Mouse (Mus musculus): Measurements from ENCODE around the gene Zfp866.
A peak's percentile ranks its signal among the peaks of the same experiment; 100 is the strongest.

Gene Zfp866

DNA sequence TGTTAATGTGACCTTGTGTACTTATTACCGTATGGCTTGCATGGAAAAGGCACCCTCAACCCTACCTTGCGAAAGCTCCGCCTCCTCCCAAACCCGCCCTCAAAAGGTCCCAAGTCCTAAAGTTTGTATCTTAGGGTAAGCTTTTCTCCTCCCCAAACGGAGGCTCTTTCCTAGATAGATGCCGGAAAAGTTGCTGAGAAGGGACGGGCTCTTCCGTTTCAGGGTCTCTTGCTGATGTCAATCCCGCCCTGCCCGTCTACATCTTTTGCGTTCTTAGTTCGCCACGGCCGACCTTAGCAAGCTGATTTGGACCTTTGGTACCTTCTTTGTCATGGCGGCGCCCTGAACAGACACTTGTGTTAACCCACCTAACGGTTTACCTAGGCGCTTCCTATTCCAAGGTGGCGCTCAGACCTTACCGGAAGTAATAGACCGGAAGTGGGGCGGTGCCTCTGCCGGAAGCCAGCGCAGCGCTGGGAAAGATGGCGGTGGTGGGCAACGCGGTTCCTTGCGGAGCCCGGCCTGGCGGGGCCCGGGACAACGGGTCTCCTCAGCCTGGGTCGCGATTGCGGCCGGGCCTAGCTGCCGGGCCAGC is at the start of gene Zfp866, which contains the start of gene Atp13a1:
Gene Zfp866, minus strand, starts transcription at position 406 of the 595 bp plus-strand sequence.
Gene Atp13a1, plus strand, starts transcription at position 391 of the 595 bp plus-strand sequence.
- DNase-seq (ENCODE audit: low read depth, low spot score) = peak; percentile 71

DNA sequence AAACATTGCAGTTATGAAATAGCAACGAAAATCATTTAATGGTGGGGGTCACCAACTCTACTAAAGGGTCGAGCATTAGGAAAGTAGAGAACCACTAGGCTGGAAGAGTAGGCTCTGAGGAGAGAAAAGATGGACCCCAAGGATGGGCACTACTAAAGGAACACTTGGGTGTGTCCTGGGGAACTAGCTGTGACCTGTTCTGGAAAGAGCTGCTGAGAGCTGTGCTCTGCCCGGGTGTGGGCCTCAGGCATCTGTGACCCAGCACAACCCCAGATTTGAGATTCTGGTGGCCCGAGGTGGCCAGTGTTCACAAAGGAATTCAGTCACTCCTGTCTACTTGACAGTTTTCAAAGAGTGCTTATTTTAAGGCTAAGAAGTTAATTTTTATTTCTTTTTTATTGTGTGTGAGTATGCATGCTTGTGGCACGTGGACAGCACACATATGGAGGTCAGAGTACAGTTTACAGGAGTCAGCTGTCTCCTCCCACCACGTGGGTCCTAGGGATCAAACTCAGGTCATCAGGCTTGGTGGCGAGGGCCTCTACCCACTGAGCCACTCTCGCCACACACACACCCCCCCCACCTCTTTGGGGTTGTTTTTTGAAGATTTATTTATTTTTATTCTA is 46.2 kb upstream of the Zfp866 start:
- DNase-seq (ENCODE audit: low read depth, low spot score) = no peak

DNA sequence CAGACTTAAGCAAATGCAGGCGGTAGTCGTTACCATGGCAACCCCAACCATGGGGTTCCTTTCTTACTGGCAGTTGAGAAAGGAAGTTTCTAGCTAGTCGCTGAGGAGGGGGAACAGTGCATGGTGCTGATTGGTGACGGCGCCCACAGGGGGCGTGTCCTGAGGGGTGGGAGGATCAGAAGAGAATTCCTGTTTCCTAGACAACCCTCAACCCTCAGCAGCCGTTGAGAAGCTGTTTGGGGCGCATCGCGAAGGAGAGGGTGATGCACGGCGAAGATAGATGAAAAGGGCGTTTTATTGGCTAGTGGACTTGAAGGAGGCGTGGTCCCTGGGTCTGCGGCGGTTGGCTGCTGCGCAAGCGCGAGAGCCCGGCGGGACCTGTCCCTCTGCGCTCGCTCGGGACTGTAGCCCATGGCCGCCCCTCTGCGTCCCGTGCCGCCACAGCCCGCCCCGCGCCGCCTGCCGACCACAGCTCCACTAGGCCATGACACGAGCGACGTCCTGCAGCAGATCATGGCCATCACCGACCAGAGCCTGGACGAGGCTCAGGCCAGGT is 41.4 kb upstream of the Zfp866 start, which contains the start of gene Pbx4:
Gene Pbx4, plus strand, starts transcription at position 194 of the 556 bp plus-strand sequence.
- peak; percentile 79 for DNase-seq (ENCODE audit: low read depth, low spot score)

DNA sequence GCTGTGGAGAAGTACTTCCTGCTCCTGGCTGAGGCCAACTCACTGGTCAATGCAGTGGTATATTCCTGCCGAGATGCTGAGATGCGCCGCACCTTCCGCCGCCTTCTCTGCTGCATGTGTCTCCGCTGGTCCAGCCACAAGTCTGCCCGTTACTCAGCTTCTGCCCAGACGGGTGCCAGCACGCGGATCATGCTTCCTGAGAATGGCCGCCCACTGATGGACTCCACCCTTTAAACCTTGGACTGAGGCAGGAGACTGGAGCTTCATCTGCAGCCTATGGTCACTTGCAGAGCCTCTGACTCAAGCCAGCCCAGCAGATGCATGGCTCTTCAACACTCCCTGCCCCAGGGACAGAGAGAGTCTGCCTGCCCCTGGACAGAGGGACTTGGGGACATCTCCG is 35.4 kb upstream of the Zfp866 start:
- no peak for DNase-seq (ENCODE audit: low read depth, low spot score)

DNA sequence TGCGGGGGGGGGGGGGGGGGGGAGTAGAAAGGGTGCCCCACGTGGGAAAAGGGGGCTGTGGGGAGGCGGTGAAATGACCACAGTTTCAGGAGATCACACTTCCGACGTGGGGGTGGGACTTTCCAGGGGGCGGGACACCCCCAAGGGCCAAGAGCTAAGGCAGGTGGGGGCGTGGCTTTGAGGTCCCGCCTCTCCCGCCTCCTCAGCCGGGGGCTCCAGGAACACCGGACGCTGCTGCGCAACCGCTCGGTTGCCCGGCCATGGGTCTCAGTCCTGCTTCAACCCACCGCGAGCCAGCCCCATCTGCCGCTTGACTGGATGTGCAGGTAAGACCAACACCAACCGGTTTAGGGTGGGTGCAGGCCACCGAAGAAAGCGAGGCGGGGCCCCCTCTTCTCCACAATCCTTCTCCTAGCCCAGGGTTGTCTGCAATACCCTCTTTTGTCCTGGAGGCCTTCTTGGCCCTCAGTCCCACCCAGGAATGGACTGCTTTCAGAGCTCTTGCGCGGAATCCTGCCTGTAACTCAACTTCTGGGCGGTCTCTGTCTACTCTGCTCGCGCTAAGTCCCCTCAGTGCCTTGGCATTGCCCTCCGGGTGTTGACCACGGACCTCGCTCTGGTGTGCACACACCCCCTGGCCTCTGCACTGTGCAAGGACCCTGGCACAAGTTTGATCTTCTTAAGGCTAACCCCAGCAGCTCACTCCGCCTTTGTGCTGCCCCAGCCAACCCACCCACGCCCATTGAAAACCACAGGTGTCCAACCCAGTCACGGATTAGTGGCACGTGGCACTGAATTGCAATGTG is 31.6 kb upstream of the Zfp866 start, which contains the start of gene Lpar2:
Gene Lpar2, plus strand, starts transcription at position 44 of the 806 bp plus-strand sequence.
- DNase-seq (ENCODE audit: low read depth, low spot score) = no peak

DNA sequence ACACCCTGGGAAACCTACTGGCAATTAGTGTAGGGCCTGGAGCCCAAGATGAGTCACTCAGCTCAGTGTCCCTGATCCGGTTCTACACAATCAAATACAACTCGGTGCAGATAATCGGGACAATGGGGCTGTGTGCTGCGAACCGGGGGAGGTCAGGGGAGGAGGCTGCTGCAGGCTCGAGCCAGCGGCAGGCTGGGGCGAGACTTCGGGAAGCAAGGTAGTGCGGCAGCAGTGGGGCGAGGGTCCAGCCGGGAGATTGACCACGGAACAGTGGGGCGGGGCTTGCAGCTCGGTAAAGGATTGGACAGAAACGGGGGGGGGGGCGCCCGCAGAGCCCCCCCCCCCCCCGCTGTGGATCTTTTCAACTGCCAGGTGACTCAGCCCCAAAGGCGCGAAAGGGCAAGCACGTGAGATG is 31.0 kb upstream of the Zfp866 start:
- no peak for DNase-seq (ENCODE audit: low read depth, low spot score)

DNA sequence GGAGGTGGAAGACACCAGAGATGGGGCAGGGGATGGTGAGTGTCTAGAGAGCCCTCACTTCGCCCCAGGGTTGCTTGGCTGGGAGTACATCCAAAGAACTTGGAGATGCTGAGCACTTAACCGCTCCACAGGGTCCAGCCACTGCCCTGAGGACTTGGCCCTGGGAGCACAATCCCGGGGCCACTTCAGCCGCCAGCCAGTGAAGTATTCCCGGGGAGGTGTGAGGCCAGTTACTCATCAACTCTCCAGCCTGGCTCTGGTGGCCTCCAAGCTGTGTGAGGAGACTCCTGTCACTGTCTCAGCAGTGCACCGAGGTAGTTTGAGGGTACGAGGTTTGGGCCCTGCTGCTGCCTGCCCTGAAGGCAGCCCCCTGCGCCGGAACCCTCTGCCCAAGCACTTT is 29.5 kb upstream of the Zfp866 start:
- DNase-seq (ENCODE audit: low read depth, low spot score) = no peak

DNA sequence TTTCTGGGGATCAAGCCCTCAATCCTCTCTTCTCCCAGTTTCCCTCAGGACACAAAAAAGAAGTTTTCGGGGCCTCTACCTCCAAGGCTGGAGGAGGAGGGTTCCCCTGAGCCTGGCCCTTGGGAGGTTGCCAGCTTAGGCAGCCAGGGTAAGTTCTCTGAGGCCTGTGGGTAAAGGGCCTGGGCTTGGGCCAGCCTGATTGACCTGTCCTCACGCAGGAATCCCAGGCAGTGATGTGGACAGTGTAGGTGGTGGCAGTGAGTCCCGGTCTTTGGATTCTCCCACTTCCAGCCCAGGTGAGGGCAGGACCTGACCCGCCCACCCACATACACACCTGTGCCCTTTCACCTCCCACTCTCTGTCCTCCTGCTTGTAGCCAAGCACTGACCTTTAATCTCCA is 24.4 kb upstream of the Zfp866 start:
- DNase-seq (ENCODE audit: low read depth, low spot score) = no peak

DNA sequence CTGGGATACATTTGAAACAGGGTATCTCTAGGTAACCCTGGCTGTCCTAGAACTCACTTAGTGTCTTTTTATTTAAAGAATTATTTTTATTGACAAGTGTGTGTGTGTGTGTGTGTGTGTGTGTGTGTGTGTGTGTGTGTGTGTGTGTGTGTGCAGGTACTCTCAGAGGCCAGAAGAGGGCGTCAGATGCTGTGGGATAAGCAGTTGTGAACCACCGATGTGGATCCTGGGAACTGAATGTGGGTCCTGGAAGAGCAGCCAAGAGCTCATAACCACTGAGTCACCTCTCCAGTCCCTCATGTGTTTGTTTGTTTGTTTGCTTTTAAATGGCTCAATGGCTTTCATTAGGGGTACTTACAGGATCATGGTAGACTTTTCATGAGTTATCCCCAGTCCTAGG is 23.9 kb upstream of the Zfp866 start:
- no peak for DNase-seq (ENCODE audit: low read depth, low spot score)

DNA sequence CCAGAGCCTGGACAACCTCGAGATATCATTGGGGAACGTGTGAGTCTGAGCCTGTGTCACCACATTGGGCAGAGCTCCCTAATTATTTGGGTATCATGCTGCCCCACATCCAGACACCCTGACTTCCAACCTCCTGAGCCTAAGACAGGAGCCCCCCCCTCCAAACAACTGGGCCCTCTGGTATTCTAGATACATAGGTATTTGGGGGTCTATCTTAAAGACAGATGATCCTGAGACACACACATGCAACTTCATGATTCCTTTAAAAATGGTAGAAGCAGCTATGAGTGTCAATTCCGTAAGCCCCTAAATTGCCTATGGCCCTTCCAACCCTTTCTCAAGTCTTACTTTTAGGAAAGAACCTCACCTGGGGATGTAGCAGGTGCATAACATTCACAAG is 18.8 kb upstream of the Zfp866 start:
- DNase-seq (ENCODE audit: low read depth, low spot score) = no peak

DNA sequence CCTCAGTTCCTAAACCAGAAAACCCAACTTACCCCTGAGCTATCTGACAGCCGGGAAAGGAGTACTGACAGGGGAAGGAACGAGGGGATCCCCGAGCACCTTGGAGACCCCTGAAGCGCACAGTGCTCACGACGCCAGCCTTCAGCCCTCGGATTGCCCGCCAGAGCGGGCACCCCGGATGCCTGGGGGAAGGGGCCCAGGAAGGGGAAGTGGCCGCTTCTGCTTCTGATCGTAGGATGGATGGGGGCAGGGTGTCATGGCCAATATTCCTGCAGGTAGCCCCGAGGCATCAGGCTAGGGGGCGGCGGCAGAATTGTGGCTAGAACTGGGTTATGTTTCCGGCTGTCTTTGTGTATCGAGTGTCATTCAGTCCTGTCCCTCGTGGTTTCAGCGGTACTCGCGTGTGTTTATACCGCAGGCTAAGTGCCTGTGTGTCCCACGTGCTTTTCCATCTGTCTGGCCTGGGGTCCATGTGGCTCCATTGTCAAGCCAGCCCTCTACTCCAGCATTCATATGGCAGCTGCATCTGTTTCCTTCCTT is 18.0 kb upstream of the Zfp866 start:
- no peak for DNase-seq (ENCODE audit: low read depth, low spot score)

DNA sequence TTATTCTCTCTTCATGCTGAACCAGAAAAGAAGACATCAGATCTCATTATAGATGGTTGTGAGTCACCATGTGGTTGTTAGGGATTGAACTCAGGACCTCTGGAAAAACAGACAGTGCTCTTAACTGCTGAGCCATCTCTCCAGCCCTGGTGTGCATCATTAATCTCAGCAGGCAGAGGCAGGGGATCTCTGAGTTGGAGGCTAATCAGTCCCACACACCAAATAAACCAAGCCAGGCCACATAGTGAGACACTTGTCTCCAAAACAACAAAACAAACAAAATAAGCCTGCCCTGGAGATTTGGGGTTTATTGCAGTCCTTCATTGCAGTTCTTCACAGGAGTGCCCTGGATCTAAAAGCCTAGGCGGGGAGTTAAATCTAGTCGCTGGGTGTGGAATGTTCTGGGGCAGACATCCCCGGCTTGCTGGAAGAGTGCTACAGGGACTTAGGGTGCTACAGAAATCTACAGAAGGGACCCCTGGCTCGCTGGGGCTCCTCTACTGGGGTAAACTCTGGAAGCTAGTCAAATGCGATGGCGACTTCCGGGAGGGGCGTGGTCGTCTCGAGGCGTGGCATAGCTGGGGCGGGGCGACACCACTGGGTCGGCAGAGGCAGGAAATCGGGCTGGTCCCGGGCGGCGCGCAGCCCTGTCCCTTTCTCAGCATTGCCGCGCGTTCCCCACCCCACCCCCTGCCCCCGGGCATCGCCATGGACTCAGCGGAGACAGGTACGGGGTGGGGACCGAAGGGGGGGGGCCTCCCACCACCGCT is 17.3 kb upstream of the Zfp866 start, which contains the start of gene Gmip:
Gene Gmip, plus strand, starts transcription at position 586 of the 770 bp plus-strand sequence.
- DNase-seq (ENCODE audit: low read depth, low spot score) = peak; percentile 48

DNA sequence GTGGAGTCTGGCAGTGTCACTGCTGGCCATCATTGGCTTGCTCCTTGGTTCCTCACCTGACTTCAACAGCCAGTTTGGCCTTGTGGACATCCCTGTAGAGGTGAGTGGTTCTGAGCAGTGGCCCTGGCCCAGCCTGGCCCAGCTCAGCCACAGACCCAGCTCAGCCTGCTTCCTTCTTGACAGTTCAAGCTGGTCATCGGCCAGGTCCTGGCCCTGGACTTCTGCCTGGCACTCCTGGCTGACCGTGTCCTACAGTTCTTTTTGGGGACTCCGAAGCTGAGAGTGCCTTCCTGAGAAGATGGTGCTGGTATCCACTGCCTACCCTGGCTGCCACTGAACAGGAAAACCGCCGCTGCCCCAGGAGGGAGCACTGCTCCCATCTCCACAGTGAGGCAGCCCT is 16.3 kb upstream of the Zfp866 start:
- DNase-seq (ENCODE audit: low read depth, low spot score) = no peak

DNA sequence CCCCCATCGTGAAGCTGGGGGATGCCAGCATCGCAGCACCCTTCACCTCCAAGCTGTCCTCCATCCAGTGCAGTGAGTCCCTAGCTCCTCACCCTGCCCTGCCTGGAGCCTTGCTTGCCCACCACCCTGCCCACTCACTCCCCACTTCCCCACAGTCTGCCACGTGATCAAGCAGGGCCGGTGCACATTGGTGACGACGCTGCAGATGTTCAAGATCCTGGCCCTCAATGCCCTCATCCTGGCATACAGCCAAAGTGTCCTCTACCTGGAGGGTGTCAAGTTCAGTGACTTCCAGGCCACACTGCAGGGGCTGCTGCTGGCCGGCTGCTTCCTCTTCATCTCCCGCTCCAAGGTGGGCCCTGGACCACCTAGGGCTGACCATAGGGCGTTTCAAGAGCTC is 14.5 kb upstream of the Zfp866 start:
- DNase-seq (ENCODE audit: low read depth, low spot score) = no peak

DNA sequence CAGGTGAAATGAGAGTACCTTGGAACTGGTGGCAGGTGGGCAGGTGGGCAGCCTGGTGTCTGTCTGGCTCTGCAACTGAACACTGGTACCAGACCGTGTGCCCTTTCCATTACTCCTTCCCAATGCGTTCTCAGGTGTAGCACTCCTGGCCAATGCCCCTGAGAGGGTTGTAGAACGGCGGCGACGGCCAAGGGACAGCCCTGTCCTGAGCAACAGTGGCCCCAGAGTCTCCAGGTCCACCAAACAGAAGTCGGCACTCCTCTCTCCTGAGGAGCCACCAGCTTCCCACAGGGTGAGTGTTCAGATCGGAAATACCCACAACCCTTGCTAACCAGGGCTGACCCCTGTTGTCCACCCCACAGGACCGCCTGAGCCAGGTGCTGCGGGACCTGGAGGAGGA is 14.1 kb upstream of the Zfp866 start:
- DNase-seq (ENCODE audit: low read depth, low spot score) = no peak

DNA sequence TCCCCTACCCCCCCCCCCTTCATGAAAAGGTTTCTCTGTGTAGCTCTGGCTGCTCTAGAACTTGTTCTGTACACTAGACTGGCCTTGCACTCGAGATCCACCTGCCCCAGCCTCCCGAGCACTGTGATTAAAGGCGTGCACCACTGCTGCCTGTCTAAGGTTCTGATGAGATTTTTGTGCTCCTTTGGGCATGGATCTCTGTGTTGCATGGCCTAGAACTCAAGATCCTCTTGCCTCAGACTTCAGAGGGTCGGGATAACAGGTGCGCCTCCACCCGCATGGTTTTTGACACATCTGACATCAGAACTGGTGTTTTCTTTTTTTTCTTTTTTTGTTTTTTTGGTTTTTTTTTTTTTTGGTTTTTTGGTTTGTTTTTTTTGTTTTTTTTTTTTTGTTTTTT is 13.6 kb upstream of the Zfp866 start:
- no peak for DNase-seq (ENCODE audit: low read depth, low spot score)

DNA sequence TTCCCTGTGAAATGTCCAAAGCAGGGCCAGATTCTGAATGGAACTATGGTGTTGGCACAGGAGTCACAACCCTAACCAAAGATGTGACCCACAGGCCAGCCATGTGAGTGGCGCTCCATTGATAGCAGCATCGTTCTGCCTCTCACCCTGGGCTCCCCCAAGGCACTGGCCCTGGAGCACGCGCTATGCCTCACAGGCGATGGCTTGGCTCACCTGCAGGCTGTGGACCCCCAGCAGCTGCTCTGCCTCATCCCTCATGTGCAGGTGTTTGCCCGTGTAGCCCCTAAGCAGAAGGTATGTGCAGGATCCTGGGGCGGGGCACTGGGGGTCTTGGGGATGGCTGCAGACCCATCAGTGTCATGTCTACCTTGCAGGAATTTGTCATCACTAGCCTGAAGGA is 12.4 kb upstream of the Zfp866 start:
- DNase-seq (ENCODE audit: low read depth, low spot score) = no peak

DNA sequence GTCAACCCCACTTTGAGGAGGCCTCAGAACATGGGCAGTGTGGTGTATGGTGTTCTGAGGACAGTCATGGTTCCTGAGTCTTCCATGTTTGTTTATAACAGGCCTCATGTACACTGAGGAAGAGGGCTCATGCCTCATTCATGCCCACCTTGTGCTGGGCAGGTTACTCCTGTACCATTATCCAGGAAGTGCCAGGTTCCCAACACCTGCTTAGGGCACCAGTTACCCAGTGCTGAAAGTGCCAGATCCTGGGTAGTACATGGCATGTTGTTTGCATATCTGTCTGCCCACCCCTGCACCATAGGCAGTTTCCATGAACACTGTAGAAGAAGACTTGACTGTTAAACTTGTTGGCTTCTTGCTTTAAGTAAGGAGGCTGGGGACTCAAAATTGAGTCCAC is 11.2 kb upstream of the Zfp866 start:
- no peak for DNase-seq (ENCODE audit: low read depth, low spot score)

DNA sequence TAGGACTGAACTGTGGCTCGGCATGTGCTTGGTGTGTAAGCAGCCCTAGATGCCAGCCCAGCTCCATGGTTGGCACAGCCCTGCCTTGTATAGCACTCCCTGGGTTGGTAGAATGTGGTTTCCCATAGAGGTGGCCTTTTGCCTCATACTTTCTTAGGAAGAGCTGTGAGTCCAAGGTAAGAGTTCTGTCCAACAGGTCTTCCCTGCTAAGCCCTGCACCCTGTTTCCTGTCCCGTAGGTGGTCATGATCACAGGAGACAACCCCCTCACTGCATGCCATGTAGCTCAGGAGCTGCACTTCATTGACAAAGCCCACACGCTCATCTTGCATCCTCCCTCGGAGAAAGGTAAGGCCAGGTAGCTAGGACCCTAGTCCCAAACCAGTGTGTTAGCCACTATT is 10.8 kb upstream of the Zfp866 start:
- no peak for DNase-seq (ENCODE audit: low read depth, low spot score)

DNA sequence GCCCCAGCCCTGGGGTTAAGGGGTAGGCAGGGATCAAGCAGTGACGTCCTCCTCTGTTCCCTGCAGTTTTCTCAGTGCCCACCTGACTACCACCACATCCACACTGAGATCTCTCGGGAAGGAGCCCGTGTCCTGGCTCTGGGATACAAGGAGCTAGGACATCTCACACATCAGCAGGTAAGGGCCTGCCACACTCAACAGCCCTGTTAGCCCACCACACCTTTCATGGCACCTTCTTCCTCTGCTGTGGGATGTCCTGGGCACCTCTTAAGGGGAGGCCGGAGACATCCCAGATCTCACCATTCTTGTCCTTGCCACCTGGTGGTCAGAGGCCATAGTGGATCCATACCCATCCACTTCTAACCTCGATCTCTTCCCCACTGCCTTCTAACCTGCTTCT is 9.0 kb upstream of the Zfp866 start:
- DNase-seq (ENCODE audit: low read depth, low spot score) = no peak

DNA sequence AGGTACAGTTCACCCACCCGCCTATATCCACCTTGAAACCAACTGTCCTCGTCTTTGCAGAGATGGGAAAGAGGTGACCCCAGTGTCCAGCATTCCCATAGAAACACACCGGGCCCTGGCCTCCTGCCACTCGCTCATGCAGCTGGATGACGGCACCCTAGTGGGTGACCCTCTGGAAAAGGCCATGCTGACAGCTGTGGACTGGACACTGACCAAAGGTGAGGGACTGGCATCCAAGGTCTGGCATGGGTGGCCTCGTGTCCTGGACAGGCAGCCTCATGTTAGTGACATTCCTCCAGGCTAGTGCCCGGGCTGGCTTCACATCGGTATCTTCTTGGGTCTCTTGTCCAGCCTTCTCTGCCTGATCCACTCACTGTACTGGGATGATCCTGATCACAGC is 8.3 kb upstream of the Zfp866 start:
- DNase-seq (ENCODE audit: low read depth, low spot score) = no peak

Measured in skeletal muscle tissue, adult 2 months (tissue).